18 mouse cellular contexts compared by ENCODE assay signal in genomic region chr10:95616821-95617220, GRCm38 (mm10). TPM values are rescaled to one million over a fixed set of nuclear protein-coding genes. Genes with fewer than 3 reads are reported as not detected.
DNase-seq lines count a peak whose midpoint lies in the region; ATAC-seq and TF ChIP-seq lines count a peak whose summit lies in the region.
"Had no signal": no experiment of that assay in that cellular context is flagged by ENCODE, and none has a peak within 500 bp of the region (broad histone marks: within the 10 kb centered on the region; RNA-seq: fewer than 3 reads in every experiment).

No protein-coding gene starts in this region.

- no peaks in the 10 kb centered on the region for H3K9me3 ChIP-seq in kidney, embryonic 15.5 days (replicated peaks)
- H3K9me3 ChIP-seq in E14TG2a.4 (ENCODE audit: low read length): no peaks in the 10 kb centered on the region
- H3K9me3 ChIP-seq in kidney, postnatal 0 days (replicated peaks; ENCODE audit: low read length): no peaks in the 10 kb centered on the region
- H3K9me3 ChIP-seq: embryonic facial prominence, embryonic 12.5 days; forebrain, embryonic 12.5 days; hindbrain, embryonic 10.5 days; limb, embryonic 10.5 days; megakaryocyte, embryonic 14.5 days had no signal

- no peak for TF ChIP-seq CTCF in E14TG2a.4 (conservative IDR thresholded peaks at IDR 0.05; ENCODE audit: low read length)
- TF ChIP-seq CTCF in kidney, postnatal 0 days (IDR thresholded peaks at IDR 0.05; ENCODE audit: low read depth): no peak

- no peaks in the 10 kb centered on the region for H3K36me3 ChIP-seq in kidney, embryonic 15.5 days
- H3K36me3 ChIP-seq in E14TG2a.4 (ENCODE audit: insufficient read depth, low read length): no peaks in the 10 kb centered on the region
- H3K36me3 ChIP-seq in kidney, postnatal 0 days (ENCODE audit: insufficient read depth, low read length): no peaks in the 10 kb centered on the region
- H3K36me3 ChIP-seq: embryonic facial prominence, embryonic 12.5 days; forebrain, embryonic 12.5 days; hindbrain, embryonic 10.5 days; limb, embryonic 10.5 days had no signal

- ATAC-seq in kidney, embryonic 15.5 days (replicated peaks; ENCODE audit: low FRiP score): no peak
- no peak for ATAC-seq in kidney, postnatal 0 days (replicated peaks; ENCODE audit: low FRiP score, low read depth)
- ATAC-seq: liver, postnatal 0 days had no signal

- H3K27me3 ChIP-seq in kidney, embryonic 15.5 days: no peaks in the 10 kb centered on the region
- H3K27me3 ChIP-seq in E14TG2a.4 (ENCODE audit: insufficient read depth, low read length): peaks cover 13% of the 10 kb centered on the region
- no peaks in the 10 kb centered on the region for H3K27me3 ChIP-seq in kidney, postnatal 0 days (ENCODE audit: insufficient read depth, low read length)
- H3K27me3 ChIP-seq: embryonic facial prominence, embryonic 12.5 days; forebrain, embryonic 12.5 days had no signal

- 75% methylated on average over 5 of the region's 5 CpGs for WGBS in kidney, embryonic 15.5 days
- WGBS in kidney, postnatal 0 days: 75% methylated on average over 5 of the region's 5 CpGs

- no peak overlapping the region for H3K9ac ChIP-seq in kidney, embryonic 15.5 days
- no peak overlapping the region for H3K9ac ChIP-seq in kidney, postnatal 0 days (ENCODE audit: low read depth, low read length)
- H3K9ac ChIP-seq: embryonic facial prominence, embryonic 12.5 days; forebrain, embryonic 12.5 days; liver, postnatal 0 days had no signal

- H3K27ac ChIP-seq in kidney, embryonic 15.5 days: no peak overlapping the region
- H3K27ac ChIP-seq in kidney, postnatal 0 days: 0 out of 2 replicates have a peak overlapping the region, but pooled peaks have one; percentile 13
- H3K27ac ChIP-seq: embryonic facial prominence, embryonic 12.5 days; forebrain, embryonic 12.5 days; hindbrain, embryonic 10.5 days; limb, embryonic 10.5 days had no signal

- peaks cover 9% of the 10 kb centered on the region for H3K4me1 ChIP-seq in kidney, embryonic 15.5 days
- H3K4me1 ChIP-seq in E14TG2a.4 (replicated peaks; ENCODE audit: low read depth, low read length): peaks cover 31% of the 10 kb centered on the region
- peaks cover 5% of the 10 kb centered on the region; the same call in 1 of the 2 replicates for H3K4me1 ChIP-seq in kidney, postnatal 0 days (replicated peaks; ENCODE audit: insufficient read depth, low read length)
- H3K4me1 ChIP-seq: embryonic facial prominence, embryonic 12.5 days; megakaryocyte, embryonic 14.5 days had no signal

- H3K4me3 ChIP-seq in kidney, embryonic 15.5 days (replicated peaks): no peak overlapping the region
- H3K4me3 ChIP-seq in E14TG2a.4 (replicated peaks; ENCODE audit: low read length): peak overlapping the region; percentile 50; the same call in 1 of the 2 replicates
- H3K4me3 ChIP-seq in kidney, postnatal 0 days (replicated peaks; ENCODE audit: low read depth, low read length): no peak overlapping the region
- H3K4me3 ChIP-seq: embryonic facial prominence, embryonic 12.5 days; forebrain, embryonic 12.5 days; hindbrain, embryonic 10.5 days; limb, embryonic 10.5 days; megakaryocyte, embryonic 14.5 days had no signal

- H3K4me2 ChIP-seq in kidney, embryonic 15.5 days: no peak overlapping the region
- H3K4me2 ChIP-seq in kidney, postnatal 0 days (ENCODE audit: low read length): no peak overlapping the region
- H3K4me2 ChIP-seq: embryonic facial prominence, embryonic 12.5 days; forebrain, embryonic 12.5 days had no signal

- DNase-seq in kidney, adult 11 months: peak; percentile 89
- DNase-seq in adrenal gland, postnatal 10 days: peak; percentile 65
- no peak for DNase-seq in kidney, postnatal 0 days (ENCODE audit: low spot score)
- no peak for DNase-seq in T-cell, adult 2 months (ENCODE audit: low spot score)
- DNase-seq in thymus, postnatal 36 days: no peak
- DNase-seq in ovary, adult 18-20 months (ENCODE audit: low spot score): no peak
- DNase-seq: cerebellum, adult 11-12 months; gastrocnemius, postnatal 10 days; liver, postnatal 0 days had no signal

RNA-seq across cellular contexts. Expression of gene Nudt4, which starts 52.9 kb away (rescaled TPM):
- 113 and 125 TPM in 2 replicates for polyA plus RNA-seq in kidney, embryonic 15.5 days (2015; fragmentation: Nextera tagmentation; extraction: Ambion mirVana)
- total RNA-seq in adrenal gland, postnatal 10 days (2021): 100 to 1,000 TPM; 106 to 108 TPM
- polyA plus RNA-seq in kidney, postnatal 0 days (2015; fragmentation: Nextera tagmentation; extraction: Ambion mirVana): 215 and 232 TPM in 2 replicates

RNA-seq across cellular contexts. Expression of gene Anapc15-ps, which starts 56.4 kb away (rescaled TPM):
- polyA plus RNA-seq in kidney, embryonic 15.5 days (2015; fragmentation: Nextera tagmentation; extraction: Ambion mirVana): 0.47 TPM in 1 of 2 replicates, not detected in the other
- not detected for total RNA-seq in adrenal gland, postnatal 10 days (2021)
- not detected in 2 replicates for polyA plus RNA-seq in kidney, postnatal 0 days (2015; fragmentation: Nextera tagmentation; extraction: Ambion mirVana)
- total RNA-seq: gastrocnemius, postnatal 10 days; layer of hippocampus, adult 18-20 months had no signal
- polyA plus RNA-seq: embryonic facial prominence, embryonic 12.5 days; forebrain, embryonic 12.5 days; hindbrain, embryonic 10.5 days; limb, embryonic 10.5 days; liver, postnatal 0 days; small intestine, adult 2 months had no signal

Comparison
In these comparisons a context has a peak if more than half of its experiments do, and no peak if none do; other contexts are left out.
1. DNase-seq: peak in kidney, adult 11 months (single experiment) and adrenal gland, postnatal 10 days (single experiment); none in kidney, postnatal 0 days (single experiment), T-cell, adult 2 months (single experiment), thymus, postnatal 36 days (0 of 2) and ovary, adult 18-20 months (single experiment).